Mouse (Mus musculus): ENCODE measurements around the gene Sppl2b.
"Not testable (repeated sequence)": the region's sequence is repeated elsewhere in the genome, so short reads cannot be mapped to it uniquely, and the experiment has no call there.

DNA sequence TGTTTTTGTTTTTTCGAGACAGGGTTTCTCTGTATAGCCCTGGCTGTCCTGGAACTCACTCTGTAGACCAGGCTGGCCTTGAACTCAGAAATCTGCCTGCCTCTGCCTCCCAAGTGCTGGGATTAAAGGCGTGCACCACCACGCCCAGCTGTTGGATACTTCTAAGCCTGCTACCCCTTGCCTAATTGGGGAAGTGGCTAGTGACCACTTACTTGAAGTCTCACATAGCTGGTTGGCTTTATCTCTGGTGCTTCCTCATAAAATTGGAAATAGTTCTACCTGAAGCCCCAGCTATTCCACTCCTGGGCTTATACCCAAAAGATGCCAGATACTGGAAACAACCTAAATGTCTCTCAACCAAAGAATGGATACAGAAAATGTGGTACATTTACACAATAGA is 38.8 kb upstream of the Sppl2b start:
- TF ChIP-seq EP300, CTCF (IDR thresholded peaks at IDR 0.05; ENCODE audit: low read depth): not testable (repeated sequence)

All from heart, postnatal 0 days (tissue).